Mouse (Mus musculus): ENCODE data around the gene Usp6nl. TPM values are rescaled to one million over a fixed set of nuclear protein-coding genes. Genes with fewer than 3 reads are reported as not detected.

The Usp6nl gene
- total RNA-seq (2015; ENCODE audit: low replicate concordance) (18.0 and 30.3 TPM in 2 replicates), total RNA-seq (2017; ENCODE audit: low replicate concordance) (26.6 and 47.0 TPM in 2 replicates)

DNA sequence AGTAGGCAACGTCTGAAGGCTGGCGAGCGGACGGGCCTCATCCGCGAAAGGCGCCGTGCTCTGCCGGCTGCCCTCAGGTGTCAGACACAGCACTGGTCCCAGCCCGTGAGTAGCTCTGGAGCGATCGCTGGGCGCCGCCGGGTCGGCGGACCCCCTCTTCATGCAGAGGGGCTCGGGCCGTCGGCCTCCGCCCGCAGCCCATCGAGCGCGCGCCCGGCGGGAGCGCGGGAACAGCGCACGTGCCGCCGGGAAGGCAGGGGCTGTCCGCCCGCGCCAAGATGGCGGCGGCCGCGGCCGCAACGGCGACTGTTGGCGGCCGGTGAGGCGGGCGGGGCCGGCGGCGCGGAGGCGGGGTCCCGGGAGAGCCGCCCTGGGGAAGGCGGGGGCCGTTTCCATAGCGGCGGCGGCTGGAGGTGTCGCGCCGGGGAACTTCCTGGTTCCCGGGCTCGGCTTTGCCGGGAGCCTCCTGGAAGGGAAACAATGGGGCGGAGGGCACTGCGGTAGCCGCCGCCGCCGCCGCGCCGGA lies at the start of gene Usp6nl:
TSS of gene Usp6nl (plus strand) at position 292 of the 526 bp plus-strand sequence.
- ATAC-seq (replicated peaks; ENCODE audit: low FRiP score, poor library complexity, severe bottlenecking): peak; percentile 93

DNA sequence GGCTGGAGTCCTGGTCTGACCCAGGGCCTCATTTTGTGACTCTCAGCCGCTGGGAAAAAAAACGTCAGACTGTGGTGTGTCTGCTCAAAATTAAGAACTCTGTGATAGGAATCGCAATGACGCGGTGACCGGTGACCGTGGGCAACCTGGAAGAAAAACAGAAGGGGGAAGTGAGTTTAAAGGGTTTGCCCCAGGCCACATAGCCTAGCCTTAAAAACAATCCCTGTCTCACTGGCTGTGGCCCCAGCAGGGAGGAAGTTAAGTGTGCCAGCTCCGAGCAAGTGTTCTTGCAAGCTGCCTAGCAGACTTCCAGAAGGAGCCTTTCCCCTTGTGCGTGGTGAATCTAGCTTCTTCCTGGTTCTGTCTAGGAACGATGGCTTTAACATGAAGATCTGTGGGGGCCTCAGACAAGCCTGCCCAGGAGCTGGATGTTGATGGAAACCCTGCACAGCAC lies 49.0 kb upstream of the Usp6nl start:
- ATAC-seq (replicated peaks; ENCODE audit: low FRiP score, poor library complexity, severe bottlenecking): peak; percentile 36; the same call in 1 of the 2 replicates

DNA sequence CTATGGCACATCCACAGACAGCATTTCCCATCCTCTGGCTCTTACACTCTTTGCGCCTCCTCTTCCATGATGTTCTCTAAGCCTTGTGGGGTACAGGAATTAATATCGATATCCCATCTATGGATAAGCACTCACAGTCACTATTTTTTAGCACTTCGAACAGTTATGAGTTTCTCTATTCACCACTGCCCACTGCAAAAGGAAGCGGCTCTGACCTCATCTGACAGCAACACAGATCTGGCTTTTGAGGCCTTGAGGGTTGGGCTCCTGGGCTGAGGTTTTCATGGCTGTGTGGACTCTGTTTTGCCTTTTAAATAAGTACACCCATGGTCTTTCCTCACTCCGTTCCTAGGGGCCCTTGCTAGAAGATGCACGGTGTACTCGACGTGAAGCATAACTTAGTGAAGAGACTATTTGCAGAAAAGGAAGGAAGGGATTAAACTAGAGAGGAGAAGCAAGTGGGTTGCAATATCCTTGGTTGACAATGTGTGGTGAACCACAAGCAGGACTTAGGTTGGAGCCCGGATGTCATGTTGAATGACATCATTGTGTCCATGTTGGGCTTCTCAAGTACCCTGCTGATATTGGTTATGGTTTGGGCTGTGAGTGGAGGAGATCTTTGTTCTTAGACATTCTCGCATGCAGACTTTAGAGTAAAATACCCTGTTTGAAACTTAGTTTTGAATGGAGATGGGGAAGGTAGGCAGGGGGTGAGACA lies 43.5 kb upstream of the Usp6nl start:
- no peak for ATAC-seq (replicated peaks; ENCODE audit: low FRiP score, poor library complexity, severe bottlenecking)

DNA sequence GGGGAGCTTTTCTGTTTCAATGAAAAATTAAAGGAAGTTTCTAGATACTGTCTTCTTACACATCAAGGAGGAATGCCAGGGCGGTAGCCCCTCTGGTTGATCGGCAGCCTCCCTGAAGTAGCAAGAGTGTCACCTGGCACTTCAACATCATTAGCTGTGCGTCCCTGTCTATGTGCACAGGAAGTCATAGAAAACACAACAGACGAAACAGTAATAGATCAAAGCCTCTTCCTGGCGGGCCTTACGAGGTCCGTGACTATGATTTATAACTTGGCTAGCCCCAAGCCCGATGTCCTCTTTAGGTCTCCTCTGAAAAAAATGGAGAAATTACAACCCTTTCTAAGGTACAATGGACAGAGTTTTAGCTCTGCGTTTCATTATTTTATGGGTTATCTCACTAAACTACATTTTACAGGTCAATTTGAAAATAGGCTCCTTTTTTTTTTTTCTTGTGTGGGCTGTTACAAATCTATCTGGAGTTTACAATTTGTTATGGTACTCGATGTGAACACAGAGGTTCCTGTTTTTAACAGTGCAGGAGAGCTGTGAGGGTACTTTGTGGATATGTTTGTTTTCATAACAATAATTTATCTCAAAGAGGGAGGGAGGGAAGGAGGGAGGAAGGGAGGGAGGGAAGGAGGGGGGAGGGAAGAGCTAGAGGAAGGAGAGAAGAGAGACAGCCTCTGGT lies 42.7 kb upstream of the Usp6nl start:
- ATAC-seq (replicated peaks; ENCODE audit: low FRiP score, poor library complexity, severe bottlenecking): no peak

DNA sequence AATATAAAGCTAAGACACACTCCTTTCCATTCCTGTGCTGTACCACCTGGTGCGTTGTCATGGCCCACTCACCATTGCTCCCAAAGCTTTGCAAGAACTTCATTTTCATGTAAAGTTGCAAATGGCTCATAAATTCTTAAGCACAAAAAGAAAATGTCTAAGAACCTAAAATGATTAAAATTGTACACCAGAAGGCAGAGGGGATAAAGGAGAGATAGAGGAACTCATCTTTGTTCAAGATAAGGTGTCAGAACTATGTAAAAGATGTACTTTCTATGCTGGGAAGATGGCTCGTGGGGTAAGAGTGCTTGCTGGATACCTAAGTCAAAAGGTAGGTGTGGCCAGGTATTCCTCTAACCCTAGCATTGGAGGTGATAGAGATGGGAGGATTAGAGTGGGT lies 38.9 kb upstream of the Usp6nl start:
- ATAC-seq (replicated peaks; ENCODE audit: low FRiP score, poor library complexity, severe bottlenecking): no peak

DNA sequence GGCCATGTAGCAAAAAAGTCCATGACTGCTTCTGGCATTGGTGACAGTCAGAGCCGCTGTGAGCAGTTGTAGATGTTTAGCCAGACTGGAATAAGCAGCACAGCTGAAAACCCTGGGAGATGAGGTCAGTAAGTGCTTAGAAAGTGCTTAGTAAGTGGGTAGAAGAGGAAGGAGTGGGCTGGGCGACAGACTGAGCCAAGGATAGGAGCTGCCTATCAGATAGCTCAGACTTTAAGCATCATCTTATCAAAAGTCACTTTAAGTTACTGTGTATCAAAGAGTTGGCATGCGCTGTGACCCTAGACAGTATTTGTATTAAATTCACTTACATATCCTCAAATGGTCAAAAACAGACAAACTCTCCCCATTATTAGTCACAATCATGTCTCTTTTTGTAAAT lies 37.7 kb upstream of the Usp6nl start:
- peak; percentile 78 for ATAC-seq (replicated peaks; ENCODE audit: low FRiP score, poor library complexity, severe bottlenecking)

DNA sequence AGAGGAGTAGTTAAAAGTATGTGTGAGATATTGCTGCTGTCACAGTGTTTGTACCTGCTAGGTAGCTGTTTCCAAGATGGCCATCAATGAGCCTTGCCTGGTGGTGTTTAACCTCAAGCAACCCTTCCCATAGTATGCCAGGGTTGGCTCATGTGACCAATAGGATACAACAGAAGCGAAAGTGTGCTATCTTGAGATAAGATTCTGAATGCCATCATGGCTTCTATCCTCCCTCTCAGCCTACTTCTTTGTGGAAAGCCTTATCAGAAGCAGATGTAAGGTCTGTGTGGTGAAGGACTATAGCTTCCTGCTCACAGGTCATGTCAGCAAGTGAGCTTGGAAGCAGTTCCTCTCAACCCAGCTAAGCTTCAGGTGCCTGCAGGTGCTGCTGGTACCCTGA lies 36.7 kb upstream of the Usp6nl start:
- peak; percentile 86 for ATAC-seq (replicated peaks; ENCODE audit: low FRiP score, poor library complexity, severe bottlenecking)

DNA sequence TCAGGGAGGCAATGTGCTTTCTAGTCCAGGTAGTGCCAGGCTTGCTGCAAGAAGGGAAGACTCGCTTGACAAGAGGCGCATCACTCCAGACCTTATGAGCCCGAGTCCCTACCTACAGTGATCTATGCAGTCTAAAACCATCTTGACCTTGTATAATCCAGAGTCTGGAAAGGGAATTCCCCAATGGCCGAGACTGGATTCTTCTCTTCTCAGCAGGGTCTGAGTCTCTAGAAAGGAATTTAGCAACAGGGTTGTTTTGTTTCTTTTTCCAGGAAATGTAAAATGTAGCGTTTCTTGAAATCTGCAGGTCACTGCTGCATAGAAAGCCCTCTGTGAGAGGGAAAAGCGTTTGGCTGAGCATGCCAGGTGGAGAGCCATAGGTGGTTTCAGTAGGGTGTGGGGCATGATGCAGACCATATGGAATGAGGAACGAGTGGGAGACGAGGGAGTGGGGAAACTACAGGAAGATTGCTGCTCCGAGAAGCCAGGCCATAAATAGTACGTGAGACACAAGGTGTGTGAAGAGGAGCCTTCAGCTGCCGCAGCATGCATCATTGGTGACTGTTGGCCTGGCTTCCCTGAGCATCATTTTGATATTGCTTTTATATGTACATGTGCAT lies 28.5 kb upstream of the Usp6nl start:
- no peak for ATAC-seq (replicated peaks; ENCODE audit: low FRiP score, poor library complexity, severe bottlenecking)

DNA sequence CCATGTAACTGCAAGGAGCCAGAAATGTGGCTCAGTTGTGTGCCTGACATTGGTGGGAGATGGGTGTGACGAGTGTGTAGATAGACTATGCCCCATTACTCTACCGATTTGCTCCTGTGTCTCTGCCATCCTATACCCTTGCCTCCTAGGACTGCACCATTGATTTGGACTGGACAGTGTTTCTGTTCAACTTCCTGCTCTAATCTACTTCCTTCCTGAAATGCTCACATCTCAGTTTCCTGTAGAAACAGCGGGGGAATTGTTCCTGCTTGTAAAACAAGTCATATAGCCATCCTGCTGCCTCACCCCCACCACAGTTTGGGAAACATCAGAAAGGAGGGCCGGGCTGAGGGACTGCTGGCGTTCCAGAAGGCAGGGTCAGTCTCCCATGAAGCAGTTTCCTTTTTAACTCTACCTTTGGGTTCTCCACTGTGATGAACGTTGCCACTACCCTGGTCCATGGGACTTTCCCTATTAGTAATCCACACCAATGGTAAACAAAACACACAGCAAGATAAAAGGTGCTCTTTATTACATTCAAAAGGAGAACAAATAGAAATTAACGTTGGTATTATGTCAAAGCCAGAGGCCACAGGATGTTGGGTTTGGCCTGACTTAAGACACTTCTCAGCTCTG lies 27.4 kb upstream of the Usp6nl start:
- no peak; the same call in 1 of the 2 replicates for ATAC-seq (replicated peaks; ENCODE audit: low FRiP score, poor library complexity, severe bottlenecking)

DNA sequence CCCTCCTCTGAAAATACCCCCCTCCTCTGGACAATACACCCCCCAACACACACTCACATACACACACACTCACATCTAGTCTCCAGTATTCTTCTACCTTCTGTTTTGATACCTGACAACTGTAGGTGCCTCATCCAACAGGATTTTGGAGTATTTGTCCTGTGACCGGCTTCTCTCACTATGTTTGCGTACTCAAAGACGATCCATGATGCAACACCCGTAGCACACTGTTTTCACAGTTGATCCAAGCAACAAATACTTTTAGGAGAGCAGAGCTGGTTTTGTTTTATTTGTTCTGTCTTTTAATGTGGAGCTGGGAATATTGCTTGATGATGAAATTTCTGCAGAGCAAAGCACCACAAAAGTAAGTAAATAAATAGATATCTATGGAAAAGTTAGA lies 17.7 kb upstream of the Usp6nl start:
- ATAC-seq (replicated peaks; ENCODE audit: low FRiP score, poor library complexity, severe bottlenecking): no peak

DNA sequence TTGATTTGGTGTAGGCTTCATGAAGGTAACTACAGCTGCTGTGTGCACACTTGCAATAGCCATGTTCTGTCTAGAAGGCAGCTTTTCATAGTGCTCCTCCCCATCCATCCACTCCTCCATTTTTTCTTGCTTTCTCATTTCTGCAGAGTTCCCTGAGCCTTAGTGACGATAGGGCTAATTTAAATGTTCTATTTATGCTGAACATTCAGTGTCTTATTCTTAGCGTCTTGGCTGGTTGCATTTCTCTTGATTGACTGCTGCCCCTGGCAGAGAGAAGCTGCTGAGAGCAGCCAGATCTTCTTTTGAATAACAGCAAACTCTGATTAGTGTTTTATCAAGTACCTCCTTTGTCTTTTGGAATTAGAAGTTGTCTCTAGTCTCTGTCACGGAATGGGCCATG lies 15.6 kb upstream of the Usp6nl start:
- ATAC-seq (replicated peaks; ENCODE audit: low FRiP score, poor library complexity, severe bottlenecking): no peak

DNA sequence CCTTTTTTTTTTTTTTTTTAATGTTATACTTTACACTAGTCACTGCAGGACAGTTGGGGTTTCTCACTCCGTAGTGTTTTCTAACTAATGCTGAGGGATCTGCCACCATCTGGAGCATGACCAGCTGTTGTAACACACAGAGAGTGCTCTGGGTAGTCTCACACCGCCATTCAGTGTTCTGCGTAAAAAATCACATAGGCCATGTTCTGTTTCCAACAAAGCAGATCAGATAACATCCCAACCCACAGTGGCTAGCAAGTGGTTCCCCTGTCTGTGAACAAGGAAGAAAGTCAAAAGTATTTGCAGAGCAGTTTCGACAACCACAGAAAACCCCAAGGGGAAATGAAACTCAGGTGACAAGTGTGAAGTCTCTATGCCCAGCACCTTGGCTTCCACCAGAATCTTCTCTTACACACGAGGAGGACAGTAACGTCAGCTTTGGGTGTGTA lies 13.1 kb upstream of the Usp6nl start:
- no peak for ATAC-seq (replicated peaks; ENCODE audit: low FRiP score, poor library complexity, severe bottlenecking)

DNA sequence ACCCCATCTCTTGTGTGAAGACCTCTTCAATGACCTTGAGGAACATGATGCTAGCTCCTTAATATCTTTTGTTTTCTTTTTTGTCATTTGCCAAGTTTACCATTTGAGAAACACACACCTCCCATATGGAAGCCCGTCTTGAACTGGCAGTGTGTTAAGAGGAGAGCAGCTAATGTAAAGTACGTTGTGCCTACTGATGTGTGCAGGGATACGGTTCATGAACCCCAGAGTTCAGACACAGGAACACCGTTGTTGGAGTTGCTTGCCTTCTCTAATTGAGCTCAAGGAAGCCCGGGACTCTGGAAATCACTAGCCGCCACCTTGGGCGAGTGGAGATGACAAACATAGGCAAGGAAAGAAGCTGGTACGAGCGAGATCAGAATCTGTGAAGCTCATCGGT lies 9.7 kb upstream of the Usp6nl start:
- ATAC-seq (replicated peaks; ENCODE audit: low FRiP score, poor library complexity, severe bottlenecking): no peak

DNA sequence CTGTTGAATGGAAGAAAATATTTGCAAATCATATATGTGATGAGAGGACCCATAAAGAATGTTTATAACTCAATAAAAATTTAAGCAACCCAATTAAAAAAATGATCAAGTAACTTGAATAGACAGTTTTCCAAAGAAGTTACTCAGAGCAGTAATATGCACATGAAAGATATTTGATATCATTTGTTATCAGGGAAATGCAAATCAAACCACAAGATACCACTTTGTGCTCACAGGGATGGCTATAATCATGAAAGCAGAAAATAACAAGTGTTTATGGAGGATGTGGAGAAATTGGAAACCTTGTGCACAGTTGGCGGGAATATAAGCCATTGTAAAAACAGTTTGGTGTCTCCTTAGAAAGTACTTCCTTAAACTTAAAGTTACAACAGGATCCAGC lies 8.7 kb upstream of the Usp6nl start:
- no peak for ATAC-seq (replicated peaks; ENCODE audit: low FRiP score, poor library complexity, severe bottlenecking)

DNA sequence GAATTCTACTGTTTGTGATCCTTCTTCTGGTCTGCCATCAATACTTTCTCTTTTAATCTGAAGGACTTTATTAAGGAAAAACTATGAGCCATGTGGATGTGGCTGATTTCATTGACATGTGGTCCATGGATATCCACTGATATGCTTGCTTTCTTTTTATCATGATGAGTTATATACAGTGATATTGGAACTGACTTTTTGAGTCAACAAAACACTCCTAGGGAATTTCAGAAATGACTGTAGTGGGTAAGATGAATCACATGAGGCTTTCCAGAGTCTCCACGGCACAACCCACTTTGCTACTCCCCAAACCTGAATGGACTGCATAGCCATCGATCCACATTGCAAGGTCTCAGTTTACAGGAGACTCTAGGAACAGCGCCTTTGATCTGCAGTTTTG lies 2.3 kb upstream of the Usp6nl start:
- no peak for ATAC-seq (replicated peaks; ENCODE audit: low FRiP score, poor library complexity, severe bottlenecking)

DNA sequence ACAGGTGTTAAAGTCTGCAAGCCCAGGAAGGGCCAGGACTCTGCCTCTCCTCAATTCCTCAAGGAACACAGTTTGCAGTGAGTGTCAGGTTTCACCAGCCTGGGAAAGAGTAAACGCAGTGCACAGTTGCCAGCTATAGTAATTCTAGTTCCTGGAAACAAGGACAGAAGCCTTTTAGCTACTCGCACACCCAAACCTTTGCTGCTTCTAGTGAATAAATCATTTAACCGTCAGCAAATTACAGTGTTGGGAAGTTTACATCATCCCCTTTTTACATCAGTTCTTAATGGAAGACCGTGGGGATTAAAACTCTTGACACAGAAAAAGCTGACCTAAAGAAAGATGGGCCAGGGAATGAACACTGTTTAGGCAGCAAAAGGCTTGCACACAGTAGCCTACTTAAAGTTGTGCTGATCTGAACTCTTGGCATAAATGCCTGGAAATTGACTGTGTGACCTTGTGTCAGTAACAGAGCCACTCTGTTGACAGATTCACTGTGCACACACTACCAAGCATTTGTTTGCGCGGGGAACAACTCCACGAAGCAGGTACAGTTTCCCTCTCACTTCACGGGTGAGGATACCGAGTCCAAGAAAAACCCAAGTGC lies 595 bp upstream of the Usp6nl start:
- 0 out of 2 replicates have a peak, but pooled peaks have one; percentile 7 for ATAC-seq (replicated peaks; ENCODE audit: low FRiP score, poor library complexity, severe bottlenecking)

DNA sequence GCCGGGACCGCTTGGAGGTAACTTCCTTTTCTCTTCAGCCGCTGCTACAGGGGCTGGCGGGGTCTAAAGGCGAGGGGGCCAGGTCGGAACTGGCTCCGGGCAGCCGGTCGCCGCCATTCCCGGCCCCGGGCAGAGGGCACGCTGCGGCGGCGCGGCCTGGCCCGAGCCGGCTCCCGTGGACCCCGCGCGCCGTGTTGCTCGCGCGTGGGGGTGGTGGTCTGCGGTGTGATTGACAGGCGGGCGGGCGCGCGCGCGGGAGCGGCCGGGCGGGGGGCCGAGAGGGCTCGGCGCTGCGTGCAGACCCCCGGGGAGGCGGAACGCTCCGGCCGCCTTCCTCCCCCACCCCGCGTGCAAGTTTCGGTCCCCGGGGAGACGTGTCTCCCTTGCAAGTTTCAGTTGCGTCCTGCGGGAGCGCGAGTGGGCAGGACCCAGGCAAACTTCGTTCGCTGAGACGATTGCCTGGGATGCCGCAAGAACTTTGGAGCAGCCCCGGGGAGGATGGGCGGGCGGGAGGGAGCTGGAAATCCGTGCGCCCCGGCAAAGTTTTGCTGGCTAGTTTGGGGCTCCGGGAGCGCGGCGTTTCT lies 563 bp downstream of the Usp6nl start:
- ATAC-seq (replicated peaks; ENCODE audit: low FRiP score, poor library complexity, severe bottlenecking): peak; percentile 68

DNA sequence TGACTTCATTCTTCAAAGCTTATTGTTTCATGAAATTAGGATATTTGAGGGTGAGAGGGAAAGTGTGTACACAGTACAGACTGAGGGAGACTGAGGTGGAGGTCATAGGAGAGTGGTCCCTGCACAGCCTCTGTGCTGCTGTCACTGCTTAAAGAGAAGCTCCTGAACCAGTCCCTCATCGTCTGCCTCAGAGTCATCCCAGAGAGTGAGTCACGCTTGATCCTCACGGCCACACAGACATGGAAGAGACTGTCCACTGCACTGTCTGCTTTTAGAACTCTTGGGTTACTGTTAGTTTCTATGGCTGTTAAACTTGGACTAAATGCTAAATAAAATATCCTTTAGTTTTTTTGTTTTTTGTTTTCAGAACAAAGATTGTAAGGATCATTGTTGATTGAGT lies 3.2 kb downstream of the Usp6nl start:
- ATAC-seq (replicated peaks; ENCODE audit: low FRiP score, poor library complexity, severe bottlenecking): no peak

DNA sequence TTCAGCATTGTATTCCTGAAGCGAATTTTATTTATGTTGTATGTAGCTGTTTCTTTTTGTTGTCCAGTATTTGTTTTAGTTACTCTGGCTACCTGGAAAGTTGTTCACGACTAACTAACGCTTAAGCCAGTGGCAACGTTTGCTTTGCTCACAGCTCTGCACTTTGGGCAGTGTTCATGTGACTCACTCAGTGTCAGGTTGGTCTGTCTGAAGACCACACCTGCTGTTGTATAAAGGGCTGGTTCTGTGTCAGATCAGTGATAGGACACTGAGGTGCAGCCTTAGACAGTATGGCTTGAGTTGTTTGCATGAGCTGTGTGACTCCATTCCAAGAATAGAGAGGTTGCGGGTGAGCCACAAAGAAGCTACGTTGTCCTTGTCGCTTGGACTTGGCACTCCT lies 6.5 kb downstream of the Usp6nl start:
- no peak for ATAC-seq (replicated peaks; ENCODE audit: low FRiP score, poor library complexity, severe bottlenecking)
